Mouse (Mus musculus): ENCODE measurements around the gene Bri3. TPM values are rescaled to one million over a fixed set of nuclear protein-coding genes. Genes with fewer than 3 reads are reported as not detected.
A peak's percentile ranks its signal among the peaks of the same experiment; 100 is the strongest.

Bri3 gene
- total and polyA plus RNA-seq, 2 experiments from 2014 or later = 18.2 to 114 TPM

DNA sequence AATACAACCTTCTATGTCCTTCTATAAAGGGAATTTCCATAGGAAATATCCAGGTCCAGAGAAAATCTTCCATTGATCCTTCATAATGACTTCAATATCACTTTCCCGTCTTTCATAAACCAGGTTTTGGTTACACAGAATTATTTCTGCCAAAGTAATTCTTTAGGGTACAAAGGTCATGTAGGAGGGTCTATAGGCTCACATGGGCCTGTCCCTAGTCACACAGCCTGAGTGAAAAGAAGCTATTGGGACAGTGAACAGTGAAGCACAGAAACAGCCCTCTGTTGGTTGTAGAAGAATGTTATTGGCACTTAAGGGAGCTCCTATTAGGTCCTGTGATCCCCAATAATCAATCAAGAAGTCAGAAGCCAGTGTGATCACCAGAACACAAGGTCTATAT, 96.8 kb downstream of the Bri3 start:
- Histone ChIP-seq H3K4me2 (ENCODE audit: low read depth, low read length) (no peak overlapping the region), H3K27ac (no peak overlapping the region), H3K4me3 (ENCODE audit: low read length) (no peak overlapping the region), H3K36me3 (ENCODE audit: insufficient read depth, low read length) (no peaks in the 10 kb centered on the region), H3K4me1 (ENCODE audit: insufficient read depth, low read length) (no peaks in the 10 kb centered on the region), H3K9ac (replicated peaks; ENCODE audit: low read length) (no peak overlapping the region), H3K27me3 (ENCODE audit: insufficient read depth, low read length) (no peaks in the 10 kb centered on the region), H3K9me3 (ENCODE audit: low read length) (no peaks in the 10 kb centered on the region)
- WGBS = 63% methylated on average over 1 of the region's 1 CpGs
- no peak for TF ChIP-seq CTCF (IDR thresholded peaks at IDR 0.05; ENCODE audit: low read depth)
- no peak for DNase-seq (ENCODE audit: low spot score)
- ATAC-seq = no peak

- Histone ChIP-seq H3K27ac (no peak overlapping the region), H3K4me1 (ENCODE audit: insufficient read depth, low read length) (no peaks in the 10 kb centered on the region), H3K9ac (replicated peaks; ENCODE audit: low read length) (no peak overlapping the region), H3K36me3 (ENCODE audit: insufficient read depth, low read length) (no peaks in the 10 kb centered on the region), H3K4me3 (ENCODE audit: low read length) (no peak overlapping the region), H3K9me3 (ENCODE audit: low read length) (no peaks in the 10 kb centered on the region), H3K27me3 (ENCODE audit: insufficient read depth, low read length) (no peaks in the 10 kb centered on the region), H3K4me2 (ENCODE audit: low read depth, low read length) (no peak overlapping the region)
- no peak for ATAC-seq
- DNase-seq (ENCODE audit: low spot score) = no peak
- WGBS = 83% methylated on average over 6 of the region's 6 CpGs
- no peak for TF ChIP-seq CTCF (IDR thresholded peaks at IDR 0.05; ENCODE audit: low read depth)
These were observed 100.4 kb downstream of the Bri3 start for GRCm38 (mm10) chr5:144344592-144344991.

- Histone ChIP-seq H3K27ac (no peak overlapping the region), H3K9ac (replicated peaks; ENCODE audit: low read length) (no peak overlapping the region), H3K4me1 (ENCODE audit: insufficient read depth, low read length) (no peaks in the 10 kb centered on the region), H3K4me2 (ENCODE audit: low read depth, low read length) (no peak overlapping the region), H3K27me3 (ENCODE audit: insufficient read depth, low read length) (0 out of 2 replicates have a peak, but pooled peaks cover 6% of the 10 kb centered on the region), H3K36me3 (ENCODE audit: insufficient read depth, low read length) (no peaks in the 10 kb centered on the region), H3K9me3 (ENCODE audit: low read length) (no peaks in the 10 kb centered on the region), H3K4me3 (ENCODE audit: low read length) (no peak overlapping the region)
- no peak for TF ChIP-seq CTCF (IDR thresholded peaks at IDR 0.05; ENCODE audit: low read depth)
- no peak for DNase-seq (ENCODE audit: low spot score)
- WGBS = 18% methylated on average over 8 of the region's 8 CpGs
- ATAC-seq = no peak
These were observed 106.9 kb downstream of the Bri3 start for GRCm38 (mm10) chr5:144351185-144351584.

DNA sequence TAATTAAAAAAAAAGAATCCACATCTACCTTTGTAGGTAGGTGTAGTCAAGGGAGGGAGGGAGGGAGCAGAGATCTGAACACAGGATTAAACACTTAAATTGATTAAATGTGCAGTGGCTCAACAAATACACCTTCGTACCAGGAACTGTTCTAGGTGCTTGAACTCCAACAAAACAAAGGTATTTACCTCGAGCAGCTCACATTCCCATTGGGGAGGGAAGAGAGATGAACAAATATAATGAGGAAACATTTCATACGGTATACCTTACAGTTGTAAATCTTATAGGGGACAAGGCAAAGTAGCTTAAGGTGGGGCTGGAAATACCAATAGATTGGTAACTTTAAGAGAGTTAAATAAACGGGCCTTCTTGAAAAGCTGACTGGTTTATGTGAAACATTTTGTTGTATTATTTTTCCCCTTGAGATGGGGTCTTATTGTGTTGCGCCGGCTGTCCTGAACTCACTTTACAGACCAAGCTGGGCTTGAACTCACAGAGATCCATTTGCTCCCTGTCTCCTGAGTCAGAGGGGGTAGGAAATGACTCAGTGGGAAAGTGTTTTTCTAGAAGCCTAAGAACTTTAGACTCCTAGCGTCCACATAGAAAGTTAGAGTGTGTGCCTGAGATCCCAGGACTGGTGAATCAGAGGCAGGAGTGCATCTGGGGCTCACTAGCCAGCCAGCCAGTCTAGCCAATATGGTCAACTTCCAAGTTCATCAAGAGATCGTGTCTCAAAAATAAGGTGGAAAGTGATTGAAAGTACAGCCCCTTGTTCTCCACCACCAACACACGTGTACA, 108.2 kb downstream of the Bri3 start:
- TF ChIP-seq CTCF (IDR thresholded peaks at IDR 0.05; ENCODE audit: low read depth) = no peak
- no peak overlapping the region for H3K9ac ChIP-seq (replicated peaks; ENCODE audit: low read length)
- H3K4me2 ChIP-seq (ENCODE audit: low read depth, low read length) = no peak overlapping the region
- no peak overlapping the region for H3K4me3 ChIP-seq (ENCODE audit: low read length)
- H3K27ac ChIP-seq = no peak overlapping the region
- H3K27me3 ChIP-seq (ENCODE audit: insufficient read depth, low read length) = peaks cover 12% of the 10 kb centered on the region; the same call in 1 of the 2 replicates
- ATAC-seq (no peak), DNase-seq (ENCODE audit: low spot score) (no peak)
- H3K4me1 ChIP-seq (ENCODE audit: insufficient read depth, low read length) = 0 out of 2 replicates have a peak, but pooled peaks cover 3% of the 10 kb centered on the region
- H3K36me3 ChIP-seq (ENCODE audit: insufficient read depth, low read length) = no peaks in the 10 kb centered on the region
- 87% methylated on average over 9 of the region's 9 CpGs for WGBS
- H3K9me3 ChIP-seq (ENCODE audit: low read length) = no peaks in the 10 kb centered on the region

DNA sequence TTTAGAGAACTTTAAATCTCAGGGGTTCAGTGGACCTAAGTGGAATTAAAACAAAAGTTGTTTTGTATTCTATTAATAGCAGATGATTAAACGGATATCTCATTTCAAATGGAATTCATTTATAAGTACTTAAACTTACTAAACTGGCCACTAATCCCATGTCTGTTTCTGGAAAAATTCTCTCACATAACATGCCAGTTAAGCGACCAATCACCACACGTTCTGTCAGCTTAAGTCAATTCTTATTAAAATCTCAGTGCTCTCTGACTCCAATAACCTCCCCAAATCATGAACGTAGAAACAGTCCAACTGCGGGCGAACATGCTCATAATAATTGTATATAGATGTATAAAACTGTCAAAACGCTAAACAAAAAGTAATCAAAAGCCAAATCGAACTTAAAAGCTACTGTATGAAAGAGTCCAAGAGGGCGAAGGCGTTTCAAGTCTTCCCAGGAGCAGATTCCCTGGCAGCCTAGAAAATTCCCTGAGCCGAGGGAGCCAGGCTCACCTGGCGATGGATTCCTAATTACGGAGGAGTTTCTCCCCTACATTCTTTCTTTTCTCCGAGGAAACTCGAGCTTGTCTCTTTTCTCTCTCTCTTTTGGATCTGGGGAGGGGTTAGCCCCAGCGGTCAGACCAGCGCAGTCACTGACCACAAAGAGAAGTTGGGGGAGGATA, 112.7 kb downstream of the Bri3 start:
- peak overlapping the region; percentile 99 for H3K4me2 ChIP-seq (ENCODE audit: low read depth, low read length)
- H3K36me3 ChIP-seq (ENCODE audit: insufficient read depth, low read length) = no peaks in the 10 kb centered on the region
- no peak for ATAC-seq
- no peaks in the 10 kb centered on the region for H3K9me3 ChIP-seq (ENCODE audit: low read length)
- TF ChIP-seq CTCF (IDR thresholded peaks at IDR 0.05; ENCODE audit: low read depth) = no peak
- 11% methylated on average over 17 of the region's 17 CpGs for WGBS
- no peak for DNase-seq (ENCODE audit: low spot score)
- peaks cover 14% of the 10 kb centered on the region for H3K4me1 ChIP-seq (ENCODE audit: insufficient read depth, low read length)
- H3K27me3 ChIP-seq (ENCODE audit: insufficient read depth, low read length) = peaks cover 12% of the 10 kb centered on the region
- H3K27ac ChIP-seq = 0 out of 2 replicates have a peak overlapping the region, but pooled peaks have one; percentile 0
- H3K9ac ChIP-seq (replicated peaks; ENCODE audit: low read length) = peak overlapping the region; percentile 10; the same call in 1 of the 2 replicates
- H3K4me3 ChIP-seq (ENCODE audit: low read length) = peak overlapping the region; percentile 56

DNA sequence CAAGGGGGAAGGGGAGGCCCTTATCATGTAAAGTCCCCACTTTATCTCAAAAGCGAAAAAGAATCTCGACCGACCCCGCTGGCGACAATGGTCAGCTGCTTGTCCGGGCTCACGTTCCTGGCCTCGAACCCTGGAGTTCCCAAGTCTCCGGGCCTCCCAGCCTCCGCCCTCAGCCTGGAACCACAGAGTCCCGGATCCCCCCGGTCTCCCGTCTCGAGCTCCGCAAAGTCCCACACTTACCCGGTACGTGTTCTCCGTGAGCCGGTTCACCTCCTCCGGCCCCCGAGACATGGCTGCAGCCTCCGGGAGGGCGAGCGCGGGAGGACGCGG, 113.3 kb downstream of the Bri3 start:
- DNase-seq (ENCODE audit: low spot score) = no peak
- WGBS = under 1% methylated on average over 27 of the region's 27 CpGs
- H3K4me2 ChIP-seq (ENCODE audit: low read depth, low read length) = peak overlapping the region; percentile 99

More for the DNA sequence above, 113.3 kb downstream of the Bri3 start:
- ATAC-seq = no peak
- Histone ChIP-seq H3K36me3 (ENCODE audit: insufficient read depth, low read length) (no peaks in the 10 kb centered on the region), H3K9ac (replicated peaks; ENCODE audit: low read length) (peak overlapping the region; percentile 10), H3K27me3 (ENCODE audit: insufficient read depth, low read length) (peaks cover 12% of the 10 kb centered on the region), H3K27ac (0 out of 2 replicates have a peak overlapping the region, but pooled peaks have one; percentile 0), H3K9me3 (ENCODE audit: low read length) (no peaks in the 10 kb centered on the region), H3K4me3 (ENCODE audit: low read length) (peak overlapping the region; percentile 56), H3K4me1 (ENCODE audit: insufficient read depth, low read length) (peaks cover 14% of the 10 kb centered on the region)
- TF ChIP-seq CTCF (IDR thresholded peaks at IDR 0.05; ENCODE audit: low read depth) = no peak
